Mouse (Mus musculus) limb, embryonic 14.5 days (tissue): ENCODE measurements around the gene Mast4. TPM values are rescaled to one million over a fixed set of nuclear protein-coding genes. Genes with fewer than 3 reads are reported as not detected.

ENCODE experiments used
- ATAC-seq: fragments of 200-750 bp; cut with Nextera tagmentation; 2 replicates; pipeline ENCODE4 v1.8.0; 2017; ENCODE audit warnings: low read depth, moderate number of reproducible peaks, moderate TSS enrichment; ENCODE audit not compliant: low FRiP score
- DNase-seq: peaks from one replicate; pipeline ENCODE4 v3.0.0-alpha.2; 2015; ENCODE audit warnings: low spot score
- H3K27ac ChIP-seq: fragments of 300-500 bp; sonication (generic); replicated peaks from 2 replicates; pipeline ENCODE4 v1.5.1; 2014; ENCODE audit warnings: low read depth, mild to moderate bottlenecking, low read length, moderate library complexity, mixed read lengths
- H3K27me3 ChIP-seq: fragments of 300-500 bp; sonication (generic); 2 replicates; pipeline ENCODE4 v1.6.1; 2014; ENCODE audit warnings: low read length, mixed read lengths; ENCODE audit not compliant: control insufficient read depth, insufficient read depth
- H3K36me3 ChIP-seq: fragments of 300-500 bp; sonication (generic); 2 replicates; pipeline ENCODE4 v1.6.1; 2014; ENCODE audit warnings: mild to moderate bottlenecking, low read length, moderate library complexity, mixed read lengths; ENCODE audit not compliant: control insufficient read depth, insufficient read depth
- H3K4me1 ChIP-seq: fragments of 300-500 bp; sonication (generic); 2 replicates; pipeline ENCODE4 v1.6.1; 2014; ENCODE audit warnings: antibody characterized with exemption, low read length, mixed read lengths; ENCODE audit not compliant: control insufficient read depth, insufficient read depth
- H3K4me2 ChIP-seq: fragments of 300-500 bp; sonication (generic); replicated peaks from 2 replicates; pipeline ENCODE4 v1.6.1; 2014; ENCODE audit warnings: low read depth, mild to moderate bottlenecking, low read length, moderate library complexity; ENCODE audit not compliant: severe bottlenecking
- H3K4me3 ChIP-seq: fragments of 300-500 bp; sonication (generic); replicated peaks from 2 replicates; pipeline ENCODE4 v1.5.1; 2014; ENCODE audit warnings: low read length
- H3K9ac ChIP-seq: fragments of 300-500 bp; sonication (generic); 2 replicates; pipeline ENCODE4 v1.6.1; 2014; ENCODE audit warnings: mild to moderate bottlenecking, low read depth, low read length, moderate library complexity; ENCODE audit not compliant: severe bottlenecking
- H3K9me3 ChIP-seq: fragments of 300-500 bp; sonication (generic); 2 replicates; pipeline ENCODE4 v1.6.1; 2016; ENCODE audit warnings: low read length; ENCODE audit not compliant: control insufficient read depth
- POLR2A ChIP-seq: fragments of 200-500 bp; IDR thresholded peaks from 2 replicates; pipeline ENCODE4 v1.8.0; 2012; ENCODE audit warnings: inconsistent platforms, mild to moderate bottlenecking, moderate library complexity, borderline replicate concordance; ENCODE audit not compliant: insufficient read depth, insufficient read length; ENCODE audit errors: extremely low read depth
- WGBS: fragments of 180-500 bp; shearing (Covaris S2); extraction: QIAGEN DNeasy Blood & Tissue Kit; methylation state at CpG from one replicate; pipeline ENCODE4 v1.1.7; 2014; 5-methylcytosine and 5-hydroxymethylcytosine counted together
- polyA plus RNA-seq, 2 experiments: library from polyadenylated mRNA; depleted of rRNA in 1 of 2; stranded (reverse) in 1 of 2; unstranded in 1 of 2; fragments of >200 nt; fragmentation: Nextera tagmentation in 1 of 2; extraction: Ambion mirVana in 1 of 2; gene quantifications; 2 replicates each; pipeline versions ENCODE4 v1.2.1 to v1.2.3; 2012 to 2014

Mast4 gene
- polyA plus RNA-seq, 2 experiments: 12.5 to 25.2 TPM

GRCm38 (mm10) chr13:102940476-102940875 lies 393.8 kb downstream of the Mast4 start:
- Histone ChIP-seq H3K4me2 (no peak overlapping the region), H3K4me1 (no peaks in the 10 kb centered on the region), H3K27me3 (no peaks in the 10 kb centered on the region), H3K4me3 (no peak overlapping the region), H3K27ac (no peak overlapping the region), H3K9me3 (no peaks in the 10 kb centered on the region), H3K9ac (no peak overlapping the region), H3K36me3 (no peaks in the 10 kb centered on the region)
- WGBS: 88% methylated on average over 6 of the region's 6 CpGs
- TF ChIP-seq POLR2A: no peak
- DNase-seq: no peak
- no peak for ATAC-seq

GRCm38 (mm10) chr13:102936233-102936632 lies 398.1 kb downstream of the Mast4 start:
- no peaks in the 10 kb centered on the region for H3K4me1 ChIP-seq
- H3K9ac ChIP-seq: no peak overlapping the region
- 89% methylated on average over 2 of the region's 2 CpGs for WGBS
- H3K27me3 ChIP-seq: no peaks in the 10 kb centered on the region
- TF ChIP-seq POLR2A: no peak
- H3K36me3 ChIP-seq: no peaks in the 10 kb centered on the region
- H3K9me3 ChIP-seq: no peaks in the 10 kb centered on the region
- ATAC-seq (peak; percentile 34; the same call in 1 of the 2 replicates), DNase-seq (no peak)
- H3K4me2 ChIP-seq: no peak overlapping the region
- no peak overlapping the region for H3K4me3 ChIP-seq
- H3K27ac ChIP-seq: no peak overlapping the region

- Histone ChIP-seq H3K4me2 (no peak overlapping the region), H3K9me3 (no peaks in the 10 kb centered on the region), H3K9ac (no peak overlapping the region), H3K4me3 (no peak overlapping the region), H3K27ac (no peak overlapping the region), H3K36me3 (no peaks in the 10 kb centered on the region), H3K4me1 (no peaks in the 10 kb centered on the region), H3K27me3 (no peaks in the 10 kb centered on the region)
- ATAC-seq: peak; percentile 53; the same call in 1 of the 2 replicates
- WGBS: 56% methylated on average over 3 of the region's 3 CpGs
- no peak for DNase-seq
- TF ChIP-seq POLR2A: no peak
Observed at GRCm38 (mm10) chr13:102935788-102936187, 398.5 kb downstream of the Mast4 start.

GRCm38 (mm10) chr13:102933702-102934101 lies 400.6 kb downstream of the Mast4 start:
- no peaks in the 10 kb centered on the region for H3K4me1 ChIP-seq
- H3K9me3 ChIP-seq: no peaks in the 10 kb centered on the region
- DNase-seq (no peak), ATAC-seq (no peak)
- H3K4me2 ChIP-seq: no peak overlapping the region
- H3K27me3 ChIP-seq: no peaks in the 10 kb centered on the region
- no peak overlapping the region for H3K9ac ChIP-seq
- H3K27ac ChIP-seq: no peak overlapping the region
- H3K4me3 ChIP-seq: no peak overlapping the region
- TF ChIP-seq POLR2A: no peak
- 94% methylated on average over 5 of the region's 5 CpGs for WGBS
- H3K36me3 ChIP-seq: no peaks in the 10 kb centered on the region

- no peak overlapping the region for H3K27ac ChIP-seq
- H3K27me3 ChIP-seq: no peaks in the 10 kb centered on the region
- TF ChIP-seq POLR2A: no peak
- no peaks in the 10 kb centered on the region for H3K9me3 ChIP-seq
- 68% methylated on average over 9 of the region's 9 CpGs for WGBS
- no peak overlapping the region for H3K4me3 ChIP-seq
- no peaks in the 10 kb centered on the region for H3K4me1 ChIP-seq
- no peak overlapping the region for H3K4me2 ChIP-seq
- DNase-seq (no peak), ATAC-seq (no peak)
- H3K9ac ChIP-seq: no peak overlapping the region
- H3K36me3 ChIP-seq: no peaks in the 10 kb centered on the region
Observed at GRCm38 (mm10) chr13:102932434-102932833, 401.9 kb downstream of the Mast4 start.

GRCm38 (mm10) chr13:102931951-102932350 lies 402.3 kb downstream of the Mast4 start:
- Histone ChIP-seq H3K4me1 (no peaks in the 10 kb centered on the region), H3K4me2 (no peak overlapping the region), H3K27ac (no peak overlapping the region), H3K27me3 (no peaks in the 10 kb centered on the region), H3K4me3 (no peak overlapping the region), H3K9ac (no peak overlapping the region), H3K36me3 (no peaks in the 10 kb centered on the region), H3K9me3 (no peaks in the 10 kb centered on the region)
- no peak for TF ChIP-seq POLR2A
- DNase-seq (no peak), ATAC-seq (no peak)
- 96% methylated on average over 1 of the region's 1 CpGs for WGBS
